Mouse (Mus musculus) yolk sac, embryonic 10.5 days (tissue): ENCODE measurements around the gene Gemin7.

Experiments used
- DNase-seq: peaks from one replicate; pipeline ENCODE4 v3.0.0-alpha.2; 2017; ENCODE audit warnings: low spot score

Gene Gemin7

DNA sequence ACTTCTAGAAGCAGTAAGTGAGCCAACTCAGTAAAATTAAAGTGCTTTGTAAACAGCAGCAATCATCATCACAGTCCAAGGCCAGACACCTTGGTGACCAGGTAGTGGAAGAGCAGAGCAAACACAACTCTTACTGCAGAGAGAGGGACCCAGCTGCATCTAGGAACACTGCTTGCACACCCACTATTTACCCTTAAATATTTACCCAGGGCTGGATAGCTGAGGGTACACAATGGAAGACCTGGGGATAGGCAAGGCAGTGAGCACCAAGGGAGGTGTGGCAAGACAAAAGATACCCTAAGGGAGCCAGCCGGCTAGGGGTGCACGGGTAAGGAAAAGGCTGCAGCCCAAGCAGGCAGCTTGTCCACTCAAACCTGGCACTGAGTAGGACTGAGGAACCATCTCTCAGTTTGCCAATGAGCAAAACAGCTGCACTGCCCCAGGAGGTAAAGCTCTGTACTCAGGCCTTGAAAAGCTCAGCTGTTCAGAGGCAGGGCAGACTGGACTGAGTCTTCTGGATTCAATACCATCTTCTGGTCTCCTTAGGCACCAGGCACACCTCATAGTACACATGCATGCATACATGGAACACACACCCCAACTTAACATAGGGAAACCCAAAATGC is 29.9 kb downstream of the Gemin7 start:
- DNase-seq, result peak; percentile 61

DNA sequence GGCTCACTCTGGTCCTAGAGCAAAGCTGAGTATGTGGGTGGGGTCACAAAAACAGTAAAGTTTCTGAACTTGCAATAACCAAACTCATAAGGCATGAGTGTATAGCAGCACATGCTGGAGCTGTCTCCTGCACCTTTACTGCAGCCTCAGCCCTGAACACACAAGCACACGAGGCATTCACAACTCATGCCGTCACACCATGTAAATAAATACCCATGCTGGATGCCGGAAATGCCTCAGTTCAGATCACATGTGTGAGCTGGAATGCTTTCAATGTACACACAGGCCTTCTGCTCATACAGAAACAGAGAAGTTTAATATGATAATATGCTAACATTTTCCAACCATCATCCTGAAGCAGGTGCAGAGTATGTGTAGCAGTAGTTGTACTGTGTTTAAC is 31.4 kb downstream of the Gemin7 start:
- DNase-seq, result no peak

DNA sequence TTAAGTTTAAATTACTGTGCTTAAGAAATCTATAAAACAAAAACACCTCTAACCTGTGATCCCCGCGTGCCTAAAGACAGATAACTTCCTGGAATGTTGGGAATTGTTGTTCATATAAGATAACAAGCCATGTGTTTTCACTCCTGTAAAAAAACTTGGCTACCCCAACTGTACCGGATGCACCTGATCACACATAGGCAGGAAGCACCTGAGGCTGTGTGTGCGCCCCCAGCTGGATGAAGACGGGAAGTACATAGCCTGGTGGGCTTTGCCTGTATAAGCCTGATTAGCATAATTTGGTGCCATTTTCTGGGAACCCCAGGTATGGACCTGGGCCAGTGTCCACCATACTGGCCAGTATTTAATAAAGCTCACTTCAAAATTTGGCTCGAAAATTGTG is 33.8 kb downstream of the Gemin7 start:
- DNase-seq, result no peak

DNA sequence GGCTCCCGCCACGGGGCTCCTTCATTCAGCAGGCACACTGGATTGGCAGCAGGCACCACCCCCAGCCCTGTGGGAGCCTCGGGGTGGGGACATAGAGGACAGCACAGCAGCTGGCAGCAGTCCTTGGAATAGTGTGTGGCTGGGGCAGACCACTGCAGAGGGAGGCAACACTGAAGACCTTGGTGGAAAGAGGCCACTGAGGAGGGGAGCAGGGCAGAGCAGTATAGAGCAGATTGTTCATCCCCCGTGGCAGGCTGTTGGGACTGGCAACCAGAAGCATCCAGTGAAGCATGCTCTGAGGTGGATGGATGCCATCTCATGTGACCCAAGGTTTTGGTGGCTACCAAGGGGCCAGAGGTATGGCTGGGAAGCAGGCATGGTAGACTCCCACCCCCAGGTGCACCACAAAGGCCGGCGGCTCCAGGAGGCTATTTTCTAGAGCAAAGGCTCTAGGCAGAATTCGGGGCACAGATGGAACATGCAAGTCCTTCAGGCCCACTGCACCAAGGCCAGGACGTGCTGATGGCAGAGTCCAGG is 35.2 kb downstream of the Gemin7 start:
- no peak for DNase-seq

DNA sequence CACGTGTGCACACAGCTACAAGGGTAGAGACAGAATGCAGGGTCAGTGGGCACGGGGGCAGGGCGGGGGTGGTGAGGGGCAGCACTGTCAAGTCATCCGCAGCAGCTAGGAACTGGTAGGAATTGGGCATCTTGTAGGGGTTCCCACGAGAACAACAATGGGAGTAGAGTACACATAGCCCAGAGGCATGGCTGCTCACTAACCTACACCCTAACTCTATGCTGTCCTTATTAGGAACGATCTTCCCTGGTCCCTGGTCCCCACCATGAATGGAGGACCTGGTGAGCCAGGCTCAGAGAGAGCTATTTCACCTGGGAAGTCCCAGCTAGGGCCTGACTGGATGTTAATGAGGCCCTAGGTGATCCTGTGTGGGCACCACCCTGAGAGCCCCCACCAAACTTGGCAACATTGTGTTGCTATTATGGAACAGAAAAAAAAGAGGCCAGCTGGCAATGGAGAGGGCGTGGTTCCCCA is 35.7 kb downstream of the Gemin7 start:
- DNase-seq, result no peak

DNA sequence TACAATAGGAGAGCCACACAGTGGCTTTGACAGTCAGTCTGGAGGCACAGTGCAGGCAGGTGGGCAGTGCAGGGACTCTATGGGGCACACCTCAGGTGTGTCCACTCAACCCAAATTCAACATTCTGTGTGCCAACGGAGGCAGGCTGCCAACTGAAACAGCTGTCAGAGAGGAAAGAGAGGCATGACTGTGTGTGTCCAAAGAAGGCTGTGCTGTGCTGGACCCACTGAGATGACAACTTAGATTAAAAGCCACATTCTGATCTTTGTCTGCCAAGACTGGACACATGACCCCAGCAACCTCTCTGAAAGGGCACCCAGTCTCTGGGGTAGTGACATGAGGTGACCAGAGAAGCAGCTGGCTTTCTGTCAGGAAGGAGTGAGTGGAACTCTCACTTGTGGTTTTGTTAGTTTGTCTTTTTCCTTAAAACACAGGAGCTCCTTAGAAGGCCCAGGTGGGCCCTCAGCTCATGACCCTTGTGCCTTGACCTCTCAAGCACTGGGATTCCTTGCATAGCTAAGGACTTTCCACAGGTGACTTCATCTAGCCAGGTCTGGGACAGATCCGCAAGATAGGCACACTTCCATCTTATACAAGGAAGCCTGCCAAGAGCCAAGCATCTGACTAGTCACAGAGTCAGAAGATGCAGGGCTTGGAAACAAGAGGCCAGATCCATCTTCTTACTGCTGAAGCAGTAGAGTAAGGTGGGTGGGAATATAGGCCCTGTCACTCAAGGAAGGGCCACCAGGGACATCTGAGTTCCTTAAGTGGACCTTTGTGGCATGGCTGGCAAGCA is 36.4 kb downstream of the Gemin7 start:
- DNase-seq, result no peak

DNA sequence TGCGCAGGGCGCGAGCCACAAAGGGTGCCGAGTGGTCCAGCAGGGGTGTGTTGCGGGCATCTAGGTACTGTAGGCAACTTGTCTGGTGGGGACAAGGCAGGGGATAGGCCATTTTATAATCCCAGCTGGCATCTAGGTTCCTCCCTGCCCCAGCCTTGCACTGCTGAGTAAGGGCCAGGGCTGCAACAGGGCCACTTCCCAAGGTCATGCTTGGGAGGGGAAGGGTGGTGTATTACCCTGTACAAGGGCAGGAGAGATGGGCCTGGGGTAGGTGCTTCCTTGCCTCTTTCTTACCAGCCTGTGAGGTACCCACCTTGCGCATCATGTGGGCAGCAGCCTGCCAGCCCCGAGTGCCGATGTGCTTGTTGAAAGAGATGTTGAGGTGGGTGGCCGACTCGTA is 42.7 kb downstream of the Gemin7 start:
- no peak for DNase-seq

DNA sequence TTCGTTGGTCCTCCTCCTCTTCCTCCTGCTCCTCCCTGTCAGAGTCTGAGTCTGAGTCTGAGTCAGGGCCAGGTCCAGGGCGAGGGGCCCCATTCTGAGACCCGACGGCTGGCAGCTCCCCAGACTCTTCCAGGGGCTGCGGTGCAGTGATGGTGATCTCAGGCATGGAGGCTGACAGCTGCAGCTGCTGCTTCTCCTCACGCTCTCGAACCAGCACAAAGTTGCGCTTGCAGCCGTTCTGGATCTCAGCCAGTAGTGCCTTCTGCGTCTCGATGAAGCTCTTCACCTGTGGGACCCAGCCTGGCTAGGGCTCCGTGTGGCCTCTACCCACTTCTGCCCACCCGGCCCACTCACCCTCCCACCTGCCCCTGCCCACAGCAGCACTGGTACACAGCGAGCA is 45.2 kb downstream of the Gemin7 start:
- no peak for DNase-seq

DNA sequence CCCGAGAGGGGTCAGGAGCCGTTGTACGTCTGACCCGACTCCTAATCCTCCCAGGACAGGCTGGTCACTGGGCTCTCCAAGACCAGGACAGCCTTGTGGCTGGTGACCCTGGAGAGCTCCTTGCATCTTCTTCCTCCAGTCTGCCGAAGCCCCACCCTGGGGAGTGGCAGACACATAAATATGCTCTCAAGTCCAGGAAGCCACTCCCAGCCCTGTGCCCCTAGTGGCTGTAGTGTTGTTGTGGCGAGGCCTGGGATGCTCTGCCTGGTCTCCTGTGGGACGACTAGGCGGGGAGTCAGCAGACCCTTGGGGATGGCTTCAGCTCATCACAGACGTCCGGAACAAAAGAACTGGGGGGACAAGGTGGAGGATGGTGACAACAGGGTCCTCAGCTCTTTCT is 46.3 kb downstream of the Gemin7 start:
- no peak for DNase-seq

DNA sequence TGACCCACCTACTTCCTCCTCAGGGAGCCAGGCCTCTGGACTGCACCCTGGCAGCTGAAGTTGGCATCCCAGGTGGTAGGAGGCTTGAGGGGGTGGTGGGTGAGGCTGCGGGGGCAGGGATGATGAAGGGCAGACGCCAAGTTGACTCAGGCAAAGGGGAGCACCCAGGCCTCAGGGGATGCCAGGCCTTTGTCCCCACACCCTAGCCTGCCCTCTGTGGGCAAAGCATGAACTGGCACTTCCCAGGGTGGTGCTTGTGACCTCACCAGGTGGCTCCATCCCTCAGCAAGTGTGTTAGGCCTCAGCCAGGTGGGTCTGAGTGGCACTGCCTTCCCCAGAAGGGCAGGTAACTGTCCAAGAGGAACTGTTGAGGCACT is 52.3 kb downstream of the Gemin7 start:
- no peak for DNase-seq

DNA sequence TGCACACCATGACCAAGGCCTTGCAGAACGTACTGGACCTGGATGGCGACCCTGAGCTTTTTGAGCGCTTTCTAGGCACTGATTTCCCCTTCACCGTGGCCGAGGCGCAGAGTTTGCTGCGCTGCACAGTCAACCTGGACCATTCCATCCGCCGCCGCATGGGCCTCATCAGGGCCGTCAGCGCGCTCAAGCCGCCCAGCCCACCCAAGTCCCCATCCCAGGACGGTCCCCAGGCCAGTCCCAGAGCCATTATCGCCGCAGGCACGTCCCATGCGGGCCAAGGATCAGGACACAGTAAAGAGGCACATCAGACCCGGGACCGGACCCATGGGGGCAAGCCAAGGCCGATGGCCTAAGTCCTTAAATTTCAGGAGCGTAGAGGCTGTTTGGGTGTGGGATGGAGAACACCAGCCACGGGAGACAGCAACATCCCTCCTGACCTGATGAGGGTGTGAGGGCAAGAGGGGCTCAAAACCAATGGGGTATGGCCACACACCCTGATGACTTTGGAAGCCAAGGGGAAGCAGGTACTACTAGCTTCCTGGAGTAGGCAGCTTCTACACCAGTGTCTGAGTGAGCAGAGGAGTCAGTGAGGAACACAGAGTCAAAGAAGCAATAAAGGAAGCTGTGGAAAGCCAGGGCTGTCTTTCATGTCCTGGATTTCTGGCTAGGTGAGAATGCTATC is 52.8 kb downstream of the Gemin7 start:
- DNase-seq, result no peak

DNA sequence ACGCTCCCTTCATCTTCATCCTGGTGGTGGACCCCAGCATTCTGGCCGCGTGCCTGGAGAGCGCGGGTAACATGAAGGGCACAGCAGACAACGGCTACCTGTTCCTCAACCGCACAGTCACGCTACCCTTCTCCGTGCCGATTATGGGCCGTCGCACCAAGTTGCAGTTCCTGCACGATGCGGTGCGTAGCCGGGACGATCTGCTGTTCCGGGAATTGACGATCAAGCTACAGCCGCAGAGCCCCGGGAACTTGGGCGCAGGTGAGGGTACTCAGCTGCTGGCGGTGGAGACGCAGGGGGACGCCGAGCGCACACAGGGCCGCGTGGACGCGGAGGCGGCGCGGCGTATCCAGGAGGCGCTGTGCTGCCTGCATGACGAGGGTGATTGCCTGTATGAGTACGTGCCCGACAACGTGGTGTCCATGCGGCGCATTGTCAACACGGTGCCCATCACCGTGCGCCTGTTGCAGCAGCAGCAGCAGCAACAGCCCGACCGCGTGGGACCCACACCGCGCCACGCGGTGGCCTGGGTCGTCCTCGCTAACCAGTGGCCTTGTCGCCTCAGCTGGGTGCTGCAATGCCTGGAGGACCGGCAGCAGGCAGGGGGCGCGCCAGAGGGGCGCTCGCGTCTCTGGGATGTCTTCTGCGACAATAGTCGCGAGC is 53.5 kb downstream of the Gemin7 start:
- no peak for DNase-seq

DNA sequence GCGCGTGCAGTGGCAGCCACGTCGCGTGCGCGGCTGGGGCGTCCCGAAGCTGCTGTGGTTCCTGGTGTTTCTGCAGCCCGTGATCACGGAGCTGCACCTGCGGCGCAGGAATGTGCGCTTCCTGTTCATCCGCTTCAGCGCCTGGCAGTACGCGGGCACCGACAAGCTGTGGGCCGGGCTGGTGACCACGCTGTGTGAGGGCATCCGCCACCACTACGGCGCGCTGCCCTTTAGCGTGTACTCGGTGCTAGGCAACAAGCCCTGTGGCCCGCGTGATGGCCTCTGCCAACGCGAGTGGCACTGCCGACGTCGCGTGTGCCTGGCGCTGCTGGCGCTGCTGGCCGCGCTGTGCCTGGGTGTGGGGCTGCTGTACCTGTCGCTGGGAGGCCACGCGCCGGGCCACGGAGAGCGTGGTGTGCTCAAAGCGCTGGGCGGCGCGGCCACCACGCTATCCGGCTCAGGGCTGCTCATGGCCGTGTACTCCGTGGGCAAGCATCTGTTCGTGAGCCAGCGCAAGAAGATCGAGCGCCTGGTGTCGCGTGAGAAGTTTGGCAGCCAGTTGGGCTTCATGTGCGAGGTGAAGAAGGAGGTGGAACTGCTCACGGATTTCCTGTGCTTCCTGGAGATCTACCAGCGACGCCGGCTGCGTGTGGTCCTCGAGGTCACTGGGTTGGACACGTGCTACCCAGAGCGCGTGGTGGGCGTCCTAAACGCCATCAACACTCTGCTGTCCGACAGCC is 54.2 kb downstream of the Gemin7 start:
- DNase-seq, result no peak

DNA sequence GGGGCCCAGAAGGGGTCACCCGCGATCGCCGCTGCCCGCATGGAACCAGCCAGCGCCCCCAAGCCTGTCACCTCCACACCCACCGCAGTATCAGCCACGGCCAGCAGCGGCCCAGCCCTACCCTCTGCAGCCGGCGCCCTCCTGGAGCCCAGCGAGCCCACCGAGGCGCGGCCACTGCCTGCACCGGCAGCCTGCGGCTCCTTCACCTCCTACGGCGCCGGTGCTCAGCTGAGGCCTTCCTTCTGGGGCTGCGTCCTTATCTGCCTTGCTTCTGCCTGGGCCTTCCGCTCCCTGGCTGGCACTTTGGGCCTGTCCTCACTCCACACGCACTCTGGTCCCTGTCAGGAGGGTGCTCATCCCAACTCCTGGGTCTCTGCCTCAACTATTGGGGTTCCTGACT is 57.4 kb downstream of the Gemin7 start:
- DNase-seq, result no peak

DNA sequence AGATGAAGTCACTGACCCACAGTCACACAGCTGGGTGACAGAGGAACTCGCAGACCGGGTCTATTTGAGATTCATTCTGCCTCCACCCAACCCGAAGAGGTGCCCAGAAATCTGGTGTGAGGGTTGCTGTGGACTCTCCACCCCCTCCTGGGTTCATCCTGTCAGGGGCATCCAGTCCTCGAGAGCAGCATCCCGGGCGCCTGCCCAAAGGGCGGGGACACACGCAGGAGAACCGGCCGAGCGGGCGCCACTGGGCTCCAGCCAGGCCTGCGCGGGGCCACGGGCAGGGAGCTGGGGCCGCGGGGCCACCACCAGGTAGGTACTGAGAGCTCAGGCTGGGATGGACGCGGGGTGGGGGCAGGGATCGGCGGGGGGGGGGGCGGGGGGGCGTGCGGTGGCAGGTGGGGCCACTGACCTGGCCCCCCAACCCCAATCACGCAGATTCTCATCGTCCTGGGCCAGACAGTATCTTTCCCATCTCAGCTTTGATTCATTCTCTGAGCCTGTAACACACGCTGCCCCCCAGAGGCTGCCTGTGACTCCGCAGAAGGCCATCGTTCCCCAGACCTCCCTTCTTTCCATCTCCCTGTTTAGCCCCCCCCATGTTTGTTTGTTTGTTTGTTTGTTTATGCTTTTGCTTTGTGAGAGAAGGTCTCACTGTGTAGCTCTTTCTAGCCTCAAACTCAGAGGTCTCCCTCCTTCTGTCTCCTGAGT is 59.6 kb downstream of the Gemin7 start, which contains the start of gene Nkpd1:
Nkpd1 (plus strand) TSS at position 187 of the 714 bp plus-strand sequence.
- no peak for DNase-seq
